Mouse (Mus musculus): ENCODE measurements around the gene Tent5c. TPM values are rescaled to one million over a fixed set of nuclear protein-coding genes. Genes with fewer than 3 reads are reported as not detected.
A peak's percentile ranks its signal among the peaks of the same experiment; 100 is the strongest.

Gene Tent5c
- polyA plus RNA-seq, 1 experiment from 2014 or later, result 7.4 TPM

GRCm38 (mm10) chr3:100440009-100440408, 49.1 kb downstream of the Tent5c start:
- Histone ChIP-seq H3K27me3 (ENCODE audit: control insufficient read depth, insufficient read depth, low read length) (no peaks in the 10 kb centered on the region), H3K9me3 (replicated peaks; ENCODE audit: control insufficient read depth, low read length) (no peaks in the 10 kb centered on the region), H3K9ac (ENCODE audit: low read depth, low read length) (no peak overlapping the region), H3K27ac (ENCODE audit: low read depth, low read length) (peak overlapping the region; percentile 71), H3K4me3 (ENCODE audit: low read depth, low read length) (no peak overlapping the region), H3K36me3 (ENCODE audit: control insufficient read depth, insufficient read depth, low read length) (no peaks in the 10 kb centered on the region), H3K4me1 (ENCODE audit: control insufficient read depth, insufficient read depth, low read length) (peaks cover 22% of the 10 kb centered on the region), H3K4me2 (0 out of 2 replicates have a peak overlapping the region, but pooled peaks have one; percentile 3)
- ATAC-seq (replicated peaks; ENCODE audit: insufficient number of reproducible peaks, low FRiP score, low TSS enrichment), result no peak
- WGBS (ENCODE audit: insufficient replicate concordance), result 30% methylated on average over 6 of the region's 6 CpGs

GRCm38 (mm10) chr3:100439088-100439487, 50.0 kb downstream of the Tent5c start:
- Histone ChIP-seq H3K36me3 (ENCODE audit: control insufficient read depth, insufficient read depth, low read length) (no peaks in the 10 kb centered on the region), H3K9ac (ENCODE audit: low read depth, low read length) (no peak overlapping the region), H3K4me1 (ENCODE audit: control insufficient read depth, insufficient read depth, low read length) (peaks cover 19% of the 10 kb centered on the region), H3K4me2 (peak overlapping the region; percentile 27; the same call in 1 of the 2 replicates), H3K9me3 (replicated peaks; ENCODE audit: control insufficient read depth, low read length) (no peaks in the 10 kb centered on the region), H3K4me3 (ENCODE audit: low read depth, low read length) (no peak overlapping the region), H3K27ac (ENCODE audit: low read depth, low read length) (peak overlapping the region; percentile 71), H3K27me3 (ENCODE audit: control insufficient read depth, insufficient read depth, low read length) (no peaks in the 10 kb centered on the region)
- WGBS (ENCODE audit: insufficient replicate concordance), result 62% methylated on average over 3 of the region's 3 CpGs
- no peak for ATAC-seq (replicated peaks; ENCODE audit: insufficient number of reproducible peaks, low FRiP score, low TSS enrichment)

- Histone ChIP-seq H3K4me3 (ENCODE audit: low read depth, low read length) (no peak overlapping the region), H3K4me2 (peak overlapping the region; percentile 27; the same call in 1 of the 2 replicates), H3K4me1 (ENCODE audit: control insufficient read depth, insufficient read depth, low read length) (peaks cover 19% of the 10 kb centered on the region), H3K9me3 (replicated peaks; ENCODE audit: control insufficient read depth, low read length) (no peaks in the 10 kb centered on the region), H3K9ac (ENCODE audit: low read depth, low read length) (no peak overlapping the region), H3K36me3 (ENCODE audit: control insufficient read depth, insufficient read depth, low read length) (no peaks in the 10 kb centered on the region), H3K27ac (ENCODE audit: low read depth, low read length) (peak overlapping the region; percentile 73), H3K27me3 (ENCODE audit: control insufficient read depth, insufficient read depth, low read length) (no peaks in the 10 kb centered on the region)
- 47% methylated on average over 4 of the region's 4 CpGs for WGBS (ENCODE audit: insufficient replicate concordance)
- ATAC-seq (replicated peaks; ENCODE audit: insufficient number of reproducible peaks, low FRiP score, low TSS enrichment), result peak; percentile 93
These were observed 50.6 kb downstream of the Tent5c start for GRCm38 (mm10) chr3:100438461-100439002.

DNA sequence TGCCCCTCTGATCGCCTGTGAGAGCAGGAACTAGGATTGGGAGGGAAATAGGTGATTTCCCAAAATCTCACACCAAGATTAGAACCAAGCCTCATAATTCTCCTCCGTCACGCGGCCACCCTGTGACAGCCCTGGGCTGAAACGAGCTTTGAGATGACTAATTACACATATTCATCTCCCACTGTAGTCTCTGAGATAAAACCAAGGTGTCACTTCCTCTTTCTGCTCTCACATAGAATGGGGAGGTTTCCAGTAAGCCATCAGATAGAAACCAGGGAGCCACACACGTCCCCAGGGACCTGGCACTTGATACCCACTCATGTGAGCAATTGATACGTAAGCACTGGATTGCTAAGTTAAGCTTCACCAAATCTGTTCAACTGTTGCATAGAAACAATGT, 52.4 kb downstream of the Tent5c start:
- Histone ChIP-seq H3K36me3 (ENCODE audit: control insufficient read depth, insufficient read depth, low read length) (no peaks in the 10 kb centered on the region), H3K4me1 (ENCODE audit: control insufficient read depth, insufficient read depth, low read length) (peaks cover 19% of the 10 kb centered on the region), H3K9ac (ENCODE audit: low read depth, low read length) (no peak overlapping the region), H3K27ac (ENCODE audit: low read depth, low read length) (no peak overlapping the region), H3K4me3 (ENCODE audit: low read depth, low read length) (no peak overlapping the region), H3K9me3 (replicated peaks; ENCODE audit: control insufficient read depth, low read length) (no peaks in the 10 kb centered on the region), H3K27me3 (ENCODE audit: control insufficient read depth, insufficient read depth, low read length) (no peaks in the 10 kb centered on the region), H3K4me2 (no peak overlapping the region)
- ATAC-seq (replicated peaks; ENCODE audit: insufficient number of reproducible peaks, low FRiP score, low TSS enrichment), result no peak
- WGBS (ENCODE audit: insufficient replicate concordance), result 69% methylated on average over 7 of the region's 7 CpGs

GRCm38 (mm10) chr3:100431705-100432104, 57.4 kb downstream of the Tent5c start:
- ATAC-seq (replicated peaks; ENCODE audit: insufficient number of reproducible peaks, low FRiP score, low TSS enrichment), result no peak
- no peaks in the 10 kb centered on the region for H3K27me3 ChIP-seq (ENCODE audit: control insufficient read depth, insufficient read depth, low read length)
- no peak overlapping the region for H3K27ac ChIP-seq (ENCODE audit: low read depth, low read length)
- H3K9ac ChIP-seq (ENCODE audit: low read depth, low read length), result no peak overlapping the region
- H3K4me1 ChIP-seq (ENCODE audit: control insufficient read depth, insufficient read depth, low read length), result 0 out of 2 replicates have a peak, but pooled peaks cover 6% of the 10 kb centered on the region
- no peak overlapping the region for H3K4me3 ChIP-seq (ENCODE audit: low read depth, low read length)
- H3K9me3 ChIP-seq (replicated peaks; ENCODE audit: control insufficient read depth, low read length), result no peaks in the 10 kb centered on the region
- no peak overlapping the region for H3K4me2 ChIP-seq
- WGBS (ENCODE audit: insufficient replicate concordance), result 84% methylated on average over 4 of the region's 4 CpGs
- H3K36me3 ChIP-seq (ENCODE audit: control insufficient read depth, insufficient read depth, low read length), result no peaks in the 10 kb centered on the region

DNA sequence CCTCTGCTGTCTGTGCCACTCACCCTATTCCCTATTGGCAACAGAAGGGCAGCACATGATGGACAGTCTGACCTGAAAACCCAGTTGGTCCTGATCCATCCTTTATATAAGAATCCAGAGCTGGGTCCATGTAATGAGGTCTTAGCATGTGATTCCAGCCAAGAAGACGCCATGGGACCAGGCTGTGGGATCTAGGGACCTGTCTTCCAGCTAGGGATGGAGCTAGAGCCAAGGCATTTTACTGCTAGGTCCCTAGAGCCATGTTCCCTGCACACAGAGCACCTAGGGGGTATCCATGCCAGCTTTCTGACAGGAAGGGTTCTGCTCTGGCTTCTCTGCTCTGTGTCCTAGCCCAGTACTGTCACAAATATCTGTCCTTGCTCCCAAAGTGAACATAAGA, 58.4 kb downstream of the Tent5c start:
- no peak overlapping the region for H3K27ac ChIP-seq (ENCODE audit: low read depth, low read length)
- ATAC-seq (replicated peaks; ENCODE audit: insufficient number of reproducible peaks, low FRiP score, low TSS enrichment), result no peak
- H3K4me1 ChIP-seq (ENCODE audit: control insufficient read depth, insufficient read depth, low read length), result 0 out of 2 replicates have a peak, but pooled peaks cover 7% of the 10 kb centered on the region
- 74% methylated on average over 1 of the region's 1 CpGs for WGBS (ENCODE audit: insufficient replicate concordance)
- H3K36me3 ChIP-seq (ENCODE audit: control insufficient read depth, insufficient read depth, low read length), result no peaks in the 10 kb centered on the region
- no peaks in the 10 kb centered on the region for H3K9me3 ChIP-seq (replicated peaks; ENCODE audit: control insufficient read depth, low read length)
- H3K9ac ChIP-seq (ENCODE audit: low read depth, low read length), result no peak overlapping the region
- H3K4me3 ChIP-seq (ENCODE audit: low read depth, low read length), result no peak overlapping the region
- H3K4me2 ChIP-seq, result no peak overlapping the region
- H3K27me3 ChIP-seq (ENCODE audit: control insufficient read depth, insufficient read depth, low read length), result no peaks in the 10 kb centered on the region

DNA sequence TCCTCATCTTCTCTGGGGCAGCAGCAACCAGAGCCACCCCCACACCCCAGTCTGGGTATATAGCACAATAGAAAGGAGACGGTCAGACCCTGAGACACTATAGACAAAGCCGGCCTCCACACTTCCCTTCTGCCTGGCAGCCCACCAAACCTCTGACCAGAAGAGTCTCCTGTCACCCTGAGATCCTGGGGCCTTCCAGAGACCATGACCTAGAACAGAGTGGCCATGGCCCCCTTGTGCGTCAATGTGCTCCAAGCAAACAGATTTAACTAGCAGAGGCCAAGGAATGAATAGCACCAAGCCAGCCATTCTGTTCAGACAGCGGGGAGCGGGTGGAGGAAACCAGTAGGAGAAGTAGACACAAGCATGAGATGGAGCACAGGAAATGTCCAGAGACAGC, 59.0 kb downstream of the Tent5c start:
- Histone ChIP-seq H3K27me3 (ENCODE audit: control insufficient read depth, insufficient read depth, low read length) (no peaks in the 10 kb centered on the region), H3K36me3 (ENCODE audit: control insufficient read depth, insufficient read depth, low read length) (no peaks in the 10 kb centered on the region), H3K9me3 (replicated peaks; ENCODE audit: control insufficient read depth, low read length) (no peaks in the 10 kb centered on the region), H3K4me3 (ENCODE audit: low read depth, low read length) (no peak overlapping the region), H3K27ac (ENCODE audit: low read depth, low read length) (no peak overlapping the region), H3K4me1 (ENCODE audit: control insufficient read depth, insufficient read depth, low read length) (0 out of 2 replicates have a peak, but pooled peaks cover 7% of the 10 kb centered on the region), H3K9ac (ENCODE audit: low read depth, low read length) (no peak overlapping the region), H3K4me2 (no peak overlapping the region)
- 81% methylated on average over 5 of the region's 5 CpGs for WGBS (ENCODE audit: insufficient replicate concordance)
- no peak for ATAC-seq (replicated peaks; ENCODE audit: insufficient number of reproducible peaks, low FRiP score, low TSS enrichment)

GRCm38 (mm10) chr3:100429667-100430066, 59.5 kb downstream of the Tent5c start:
- Histone ChIP-seq H3K4me1 (ENCODE audit: control insufficient read depth, insufficient read depth, low read length) (0 out of 2 replicates have a peak, but pooled peaks cover 7% of the 10 kb centered on the region), H3K4me3 (ENCODE audit: low read depth, low read length) (no peak overlapping the region), H3K4me2 (no peak overlapping the region), H3K36me3 (ENCODE audit: control insufficient read depth, insufficient read depth, low read length) (no peaks in the 10 kb centered on the region), H3K27me3 (ENCODE audit: control insufficient read depth, insufficient read depth, low read length) (no peaks in the 10 kb centered on the region), H3K9ac (ENCODE audit: low read depth, low read length) (no peak overlapping the region), H3K9me3 (replicated peaks; ENCODE audit: control insufficient read depth, low read length) (no peaks in the 10 kb centered on the region), H3K27ac (ENCODE audit: low read depth, low read length) (no peak overlapping the region)
- 48% methylated on average over 4 of the region's 4 CpGs for WGBS (ENCODE audit: insufficient replicate concordance)
- peak; percentile 78 for ATAC-seq (replicated peaks; ENCODE audit: insufficient number of reproducible peaks, low FRiP score, low TSS enrichment)

DNA sequence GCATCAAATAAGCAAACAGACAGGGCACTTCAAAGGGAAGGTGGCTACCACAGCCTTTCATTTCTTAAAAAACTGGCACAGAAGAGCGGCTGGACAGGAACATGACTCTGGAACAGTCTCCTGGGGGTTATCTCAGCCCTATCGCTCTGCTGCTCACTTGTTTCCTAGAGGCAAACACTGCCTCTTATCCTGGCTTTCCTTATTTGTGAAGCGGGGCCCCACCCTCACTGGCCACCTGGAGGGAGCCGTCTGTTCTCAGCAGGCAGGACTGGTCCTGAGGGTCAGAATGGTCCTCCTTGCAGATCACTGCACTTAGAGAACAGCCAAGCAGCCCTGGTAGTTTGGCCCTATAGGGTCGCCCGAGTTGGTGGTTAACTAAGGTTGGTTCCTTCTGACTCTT, 61.6 kb downstream of the Tent5c start:
- Histone ChIP-seq H3K4me3 (ENCODE audit: low read depth, low read length) (no peak overlapping the region), H3K4me1 (ENCODE audit: control insufficient read depth, insufficient read depth, low read length) (0 out of 2 replicates have a peak, but pooled peaks cover 7% of the 10 kb centered on the region), H3K27me3 (ENCODE audit: control insufficient read depth, insufficient read depth, low read length) (no peaks in the 10 kb centered on the region), H3K36me3 (ENCODE audit: control insufficient read depth, insufficient read depth, low read length) (no peaks in the 10 kb centered on the region), H3K9me3 (replicated peaks; ENCODE audit: control insufficient read depth, low read length) (no peaks in the 10 kb centered on the region), H3K4me2 (no peak overlapping the region), H3K9ac (ENCODE audit: low read depth, low read length) (no peak overlapping the region), H3K27ac (ENCODE audit: low read depth, low read length) (no peak overlapping the region)
- ATAC-seq (replicated peaks; ENCODE audit: insufficient number of reproducible peaks, low FRiP score, low TSS enrichment), result 0 out of 2 replicates have a peak, but pooled peaks have one; percentile 18
- 33% methylated on average over 6 of the region's 6 CpGs for WGBS (ENCODE audit: insufficient replicate concordance)

Data from heart, embryonic 11.5 days (tissue).